Mouse (Mus musculus) retina, embryonic 14.5 days (tissue): ENCODE results near the gene Rsc1a1.

Experiments
- DNase-seq: peaks from one replicate; pipeline ENCODE4 v3.0.0-alpha.2; 2015; ENCODE audit warnings: low spot score

Gene Rsc1a1

GRCm38 (mm10) chr4:141653813-141654212 lies 31.6 kb downstream of the Rsc1a1 start:
- DNase-seq, result no peak

GRCm38 (mm10) chr4:141653044-141653443 lies 32.4 kb downstream of the Rsc1a1 start:
- no peak for DNase-seq

GRCm38 (mm10) chr4:141651944-141652343 lies 33.5 kb downstream of the Rsc1a1 start:
- no peak for DNase-seq

GRCm38 (mm10) chr4:141651286-141651685 lies 34.1 kb downstream of the Rsc1a1 start:
- no peak for DNase-seq

- no peak for DNase-seq
Observed at GRCm38 (mm10) chr4:141649244-141649643, 36.2 kb downstream of the Rsc1a1 start.

GRCm38 (mm10) chr4:141648262-141648661 lies 37.1 kb downstream of the Rsc1a1 start:
- no peak for DNase-seq

- DNase-seq, result no peak
Observed at GRCm38 (mm10) chr4:141647187-141647586, 38.2 kb downstream of the Rsc1a1 start.

- DNase-seq, result no peak
Observed at GRCm38 (mm10) chr4:141645988-141646387, 39.4 kb downstream of the Rsc1a1 start.

GRCm38 (mm10) chr4:141643118-141643855 lies 42.1 kb downstream of the Rsc1a1 start:
- DNase-seq, result no peak

- DNase-seq, result no peak
Observed at GRCm38 (mm10) chr4:141641961-141642811, 43.2 kb downstream of the Rsc1a1 start.

- no peak for DNase-seq
Observed at GRCm38 (mm10) chr4:141641353-141641771, 44.0 kb downstream of the Rsc1a1 start.

GRCm38 (mm10) chr4:141639474-141639873 lies 45.9 kb downstream of the Rsc1a1 start:
- DNase-seq, result no peak

- DNase-seq, result no peak
Observed at GRCm38 (mm10) chr4:141636693-141637092, 48.7 kb downstream of the Rsc1a1 start.

- no peak for DNase-seq
Observed at GRCm38 (mm10) chr4:141635991-141636390, 49.4 kb downstream of the Rsc1a1 start.
